Mouse (Mus musculus): ENCODE results near the gene Stard10.

- no peak for TF ChIP-seq CTCF (IDR thresholded peaks at IDR 0.05; ENCODE audit: control insufficient read depth, insufficient read depth, insufficient read length)
- no peak for TF ChIP-seq USF1 (IDR thresholded peaks at IDR 0.05; ENCODE audit: low read depth)
- TF ChIP-seq MAX (IDR thresholded peaks at IDR 0.05), result no peak
- TF ChIP-seq MYOG (IDR thresholded peaks at IDR 0.05; ENCODE audit: control insufficient read depth, extremely low read depth, insufficient read length), result no peak
- no peak for TF ChIP-seq CEBPB (IDR thresholded peaks at IDR 0.05; ENCODE audit: low read depth)
Observed at GRCm38 (mm10) chr7:101344892-101345291, 28.0 kb downstream of the Stard10 start.

Data from C2C12 (cell line).